Mouse (Mus musculus) pancreas, adult 10 weeks (tissue): ENCODE results near the gene Taf7l. TPM values are rescaled to one million over a fixed set of nuclear protein-coding genes. Genes with fewer than 3 reads are reported as not detected.

Experiments used
- polyA plus RNA-seq: library from polyadenylated mRNA; stranded (reverse); fragments of 350-450 nt; fragmentation: Illumina TruSeq; extraction: RNeasy Lipid Tissue Mini Kit (QIAGEN cat#74804); gene quantifications from one replicate; pipeline ENCODE4 v1.2.3, GENCODE M21; 2015; ENCODE audit warnings: low read depth, low replicate concordance; ENCODE audit not compliant: insufficient read depth

Gene Taf7l
- polyA plus RNA-seq, result not detected

DNA sequence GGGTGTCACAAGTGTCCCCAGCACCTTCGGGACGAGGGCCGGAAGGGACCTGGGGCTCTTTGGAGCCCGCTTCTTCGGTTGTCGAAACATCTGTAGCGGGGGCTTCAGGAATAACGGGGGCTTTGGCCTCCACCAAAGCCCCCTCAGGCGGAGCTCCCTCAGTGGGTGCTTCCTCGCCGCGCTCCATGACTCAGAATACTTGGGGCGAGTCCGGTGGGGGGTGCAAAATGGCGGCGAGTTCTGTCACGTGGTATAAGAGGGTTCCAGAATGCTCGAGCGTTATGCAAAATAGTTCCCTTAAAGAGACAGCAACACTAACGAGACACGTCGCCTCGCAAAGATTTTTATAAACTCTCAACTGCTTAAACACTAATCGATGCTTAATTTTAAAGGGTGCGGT lies at the start of gene Taf7l:
Taf7l (minus strand) TSS at position 201 of the 400 bp plus-strand sequence.

Other genes starting within 250 kb of the Taf7l start
- gene Trmt2b, start 199.5 kb downstream of the Taf7l start, polyA plus RNA-seq, result 5.2 TPM
- gene Tmem35a, start 181.3 kb downstream of the Taf7l start, polyA plus RNA-seq, result 0.85 TPM
- gene Cenpi, start 168.4 kb downstream of the Taf7l start, polyA plus RNA-seq, result not detected
- gene Drp2, start 71.9 kb downstream of the Taf7l start, polyA plus RNA-seq, result 0.18 TPM
- gene Timm8a1, start 65.4 kb upstream of the Taf7l start, polyA plus RNA-seq, result 4.6 TPM
- gene Btk, start 107.1 kb upstream of the Taf7l start, polyA plus RNA-seq, result 1.3 TPM
- 473 TPM for gene Rpl36a, start 109.2 kb upstream of the Taf7l start, polyA plus RNA-seq
- 1.7 TPM for gene Gla, start 124.6 kb upstream of the Taf7l start, polyA plus RNA-seq
- 15.3 TPM for gene Hnrnph2, start 124.7 kb upstream of the Taf7l start, polyA plus RNA-seq
- gene Armcx4, start 210.0 kb upstream of the Taf7l start, polyA plus RNA-seq, result 1.00 TPM
- gene Armcx1, start 241.5 kb upstream of the Taf7l start, polyA plus RNA-seq, result 5.2 TPM